Mouse (Mus musculus) liver, embryonic 14.5 days (tissue): ENCODE results near the gene Gbx1. TPM values are rescaled to one million over a fixed set of nuclear protein-coding genes. Genes with fewer than 3 reads are reported as not detected.

Experiments
- ATAC-seq: fragments of 200-750 bp; cut with Nextera tagmentation; 2 replicates; pipeline ENCODE4 v1.8.0; 2017; ENCODE audit warnings: moderate number of reproducible peaks, mild to moderate bottlenecking, moderate library complexity; ENCODE audit not compliant: insufficient read depth
- DNase-seq, 3 experiments: peaks; one replicate each; pipeline ENCODE4 v3.0.0-alpha.2; 2012 to 2013; ENCODE audit warnings: low read depth in 3 of 3, low spot score in 3 of 3
- H3K27ac ChIP-seq: fragments of 300-500 bp; sonication (generic); 2 replicates; pipeline ENCODE4 v1.5.1; 2014; ENCODE audit warnings: moderate library complexity, mild to moderate bottlenecking, control low read depth, inconsistent platforms
- H3K27me3 ChIP-seq: fragments of 300-500 bp; sonication (generic); 2 replicates; pipeline ENCODE4 v1.6.1; 2014; ENCODE audit warnings: mild to moderate bottlenecking, low read length, moderate library complexity; ENCODE audit not compliant: control insufficient read depth, insufficient read depth
- H3K36me3 ChIP-seq: fragments of 300-500 bp; sonication (generic); replicated peaks from 2 replicates; pipeline ENCODE4 v1.6.1; 2014; ENCODE audit warnings: low read depth; ENCODE audit not compliant: control insufficient read depth, insufficient read depth
- H3K4me1 ChIP-seq, 2 experiments: fragments of 200-500 bp in 1 of 2; fragments of 300-500 bp in 1 of 2; sonication (generic) in 1 of 2; replicated peaks; 2 replicates each; pipeline ENCODE4 v1.6.1; 2012 to 2014; ENCODE audit warnings: antibody characterized with exemption in 1 of 2, inconsistent platforms in 1 of 2, low read length in 1 of 2; ENCODE audit not compliant: control insufficient read depth in 2 of 2, insufficient read depth in 2 of 2
- H3K4me2 ChIP-seq: fragments of 300-500 bp; sonication (generic); 2 replicates; pipeline ENCODE4 v1.6.1; 2014; ENCODE audit warnings: low read depth, mild to moderate bottlenecking, control low read depth, moderate library complexity
- H3K4me3 ChIP-seq, 2 experiments: fragments of 200-500 bp in 1 of 2; fragments of 300-500 bp in 1 of 2; sonication (generic) in 1 of 2; 2 replicates each; pipeline ENCODE4 v1.5.1; 2012 to 2014; ENCODE audit warnings: low read depth in 2 of 2, low read length in 2 of 2, mild to moderate bottlenecking in 2 of 2, control low read depth in 1 of 2, inconsistent platforms in 1 of 2, moderate library complexity in 1 of 2; ENCODE audit not compliant: insufficient read depth in 1 of 2
- H3K9ac ChIP-seq: fragments of 300-500 bp; sonication (generic); replicated peaks from 2 replicates; pipeline ENCODE4 v1.6.1; 2014; ENCODE audit warnings: mild to moderate bottlenecking, control low read depth, moderate library complexity
- H3K9me3 ChIP-seq: fragments of 300-500 bp; sonication (generic); 2 replicates; pipeline ENCODE4 v1.6.1; 2016; ENCODE audit warnings: low read length, mixed read lengths; ENCODE audit not compliant: control insufficient read depth
- CTCF ChIP-seq: IDR thresholded peaks from 2 replicates; pipeline ENCODE4 v1.5.1; 2016; ENCODE audit warnings: antibody characterized with exemption, low read depth, control low read depth
- EP300 ChIP-seq: IDR thresholded peaks from 2 replicates; pipeline ENCODE4 v1.6.1; 2016; ENCODE audit warnings: antibody characterized with exemption, low read depth
- WGBS: fragments of 180-500 bp; shearing (Covaris S2); extraction: QIAGEN DNeasy Blood & Tissue Kit; methylation state at CpG from one replicate; pipeline ENCODE4 v1.1.7; 2014; ENCODE audit not compliant: insufficient replicate concordance; 5-methylcytosine and 5-hydroxymethylcytosine counted together
- polyA plus RNA-seq, 2 experiments: library from polyadenylated mRNA; depleted of rRNA in 1 of 2; stranded (reverse) in 1 of 2; unstranded in 1 of 2; fragments of >200 nt; fragmentation: Nextera tagmentation in 1 of 2; extraction: Ambion mirVana in 1 of 2; gene quantifications; 2 replicates each; pipeline versions ENCODE4 v1.2.1 to v1.2.3; 2012 to 2014

The Gbx1 gene
- polyA plus RNA-seq, 2 experiments: not detected

DNA sequence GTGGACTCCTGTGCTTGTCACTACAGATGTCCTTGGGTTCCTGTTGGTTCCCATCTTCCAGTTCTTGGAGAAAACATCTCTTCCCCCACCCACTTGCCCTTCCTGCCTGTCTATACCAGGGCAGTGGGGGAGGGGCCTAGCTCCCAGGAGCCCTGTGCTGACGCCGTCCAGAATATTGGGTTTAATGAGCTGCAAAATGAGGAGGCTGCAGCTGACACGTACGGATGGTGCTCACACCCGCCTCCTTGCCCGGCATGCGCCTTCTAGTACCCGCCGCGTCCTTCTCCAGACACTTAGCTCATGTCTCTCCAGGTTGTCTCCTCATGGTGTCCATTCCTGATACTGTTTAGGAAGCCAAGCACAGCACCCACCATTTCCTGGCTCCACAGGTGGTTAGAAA lies 27.9 kb downstream of the Gbx1 start:
- Histone ChIP-seq H3K4me3 (no peak overlapping the region), H3K27me3 (no peaks in the 10 kb centered on the region), H3K36me3 (peaks cover 3% of the 10 kb centered on the region; the same call in 1 of the 2 replicates), H3K9me3 (no peaks in the 10 kb centered on the region), H3K27ac (no peak overlapping the region), H3K4me2 (no peak overlapping the region), H3K4me1 (no peaks in the 10 kb centered on the region), H3K9ac (no peak overlapping the region)
- WGBS: 83% methylated on average over 10 of the region's 10 CpGs
- no peak for TF ChIP-seq EP300
- no peak for TF ChIP-seq CTCF
- ATAC-seq (no peak), DNase-seq (no peak)

DNA sequence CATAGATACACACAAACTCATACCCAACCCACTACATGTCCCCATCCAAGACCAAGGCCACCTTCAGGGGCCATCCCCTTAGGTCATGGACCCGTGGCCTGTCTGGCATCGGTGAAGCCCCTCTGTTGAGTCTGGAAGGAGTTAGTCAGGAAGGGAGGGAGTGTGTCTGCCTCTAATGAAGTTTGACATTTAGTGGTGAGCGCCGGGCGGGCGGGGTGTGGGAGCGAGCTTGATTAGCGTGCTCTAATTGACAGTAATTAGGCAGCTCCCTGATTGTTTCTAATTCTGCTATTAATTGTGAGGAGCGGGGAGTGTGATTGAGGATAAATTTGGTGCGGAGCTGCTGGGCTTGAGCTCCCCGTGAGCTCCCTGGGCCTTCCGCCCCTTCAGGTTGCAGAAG lies 29.5 kb downstream of the Gbx1 start:
- H3K27me3 ChIP-seq: no peaks in the 10 kb centered on the region
- no peak overlapping the region for H3K9ac ChIP-seq
- WGBS: 78% methylated on average over 12 of the region's 12 CpGs
- H3K9me3 ChIP-seq: no peaks in the 10 kb centered on the region
- DNase-seq (no peak), ATAC-seq (no peak)
- H3K4me3 ChIP-seq: no peak overlapping the region
- peaks cover 9% of the 10 kb centered on the region; the same call in 1 of the 2 replicates for H3K36me3 ChIP-seq
- H3K4me1 ChIP-seq: no peaks in the 10 kb centered on the region
- TF ChIP-seq EP300 (no peak), CTCF (no peak)
- no peak overlapping the region for H3K4me2 ChIP-seq
- no peak overlapping the region for H3K27ac ChIP-seq

DNA sequence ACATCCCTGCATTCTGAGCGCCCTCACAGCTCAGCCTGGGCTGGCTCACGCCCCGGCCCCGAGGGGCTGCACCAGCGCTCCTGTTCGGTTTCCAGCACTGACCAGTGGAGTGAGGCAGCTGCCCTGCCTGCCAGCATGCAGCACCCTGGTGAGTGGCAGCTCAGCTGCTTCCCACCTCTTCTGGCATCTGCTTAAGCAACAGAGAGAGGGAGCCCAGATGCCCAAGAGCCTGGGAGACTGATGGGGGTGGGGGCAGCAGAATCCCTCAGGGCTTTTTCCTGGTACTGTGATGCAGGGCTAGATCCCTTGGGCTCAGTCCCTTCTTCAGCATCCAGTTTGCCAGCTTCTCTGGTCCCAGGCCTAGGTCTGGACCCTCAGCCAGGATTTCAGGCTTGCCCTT lies 30.2 kb downstream of the Gbx1 start:
- WGBS: 75% methylated on average over 6 of the region's 6 CpGs
- Histone ChIP-seq H3K4me1 (no peaks in the 10 kb centered on the region), H3K9ac (no peak overlapping the region), H3K27ac (no peak overlapping the region), H3K4me3 (no peak overlapping the region), H3K9me3 (no peaks in the 10 kb centered on the region), H3K36me3 (peaks cover 11% of the 10 kb centered on the region; the same call in 1 of the 2 replicates), H3K27me3 (no peaks in the 10 kb centered on the region), H3K4me2 (no peak overlapping the region)
- ATAC-seq: no peak
- TF ChIP-seq CTCF: no peak
- no peak for TF ChIP-seq EP300
- DNase-seq: no peak

DNA sequence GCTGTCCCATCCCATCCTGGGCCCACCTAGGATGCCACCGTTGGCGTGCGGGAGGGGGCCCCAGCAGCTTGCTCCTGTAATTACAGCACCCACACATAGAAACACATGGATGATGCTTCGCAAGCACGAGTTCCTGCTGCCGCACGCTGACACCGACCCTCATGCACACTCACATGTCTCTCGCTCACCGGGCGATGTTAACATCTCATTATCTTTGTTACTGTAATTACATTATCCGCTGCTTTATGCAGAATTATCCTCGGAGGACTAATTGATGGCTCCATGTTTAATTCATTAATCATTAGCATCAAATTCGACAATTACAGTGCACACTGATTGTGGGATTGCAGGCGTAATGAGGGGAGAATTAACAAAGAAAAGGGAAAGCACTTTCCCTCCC lies 32.0 kb downstream of the Gbx1 start:
- TF ChIP-seq CTCF: no peak
- TF ChIP-seq EP300: no peak
- DNase-seq (no peak), ATAC-seq (no peak)
- Histone ChIP-seq H3K4me1 (no peaks in the 10 kb centered on the region), H3K9ac (no peak overlapping the region), H3K27me3 (no peaks in the 10 kb centered on the region), H3K4me2 (no peak overlapping the region), H3K4me3 (no peak overlapping the region), H3K9me3 (no peaks in the 10 kb centered on the region), H3K36me3 (peaks cover 12% of the 10 kb centered on the region), H3K27ac (no peak overlapping the region)
- WGBS: 84% methylated on average over 15 of the region's 15 CpGs

DNA sequence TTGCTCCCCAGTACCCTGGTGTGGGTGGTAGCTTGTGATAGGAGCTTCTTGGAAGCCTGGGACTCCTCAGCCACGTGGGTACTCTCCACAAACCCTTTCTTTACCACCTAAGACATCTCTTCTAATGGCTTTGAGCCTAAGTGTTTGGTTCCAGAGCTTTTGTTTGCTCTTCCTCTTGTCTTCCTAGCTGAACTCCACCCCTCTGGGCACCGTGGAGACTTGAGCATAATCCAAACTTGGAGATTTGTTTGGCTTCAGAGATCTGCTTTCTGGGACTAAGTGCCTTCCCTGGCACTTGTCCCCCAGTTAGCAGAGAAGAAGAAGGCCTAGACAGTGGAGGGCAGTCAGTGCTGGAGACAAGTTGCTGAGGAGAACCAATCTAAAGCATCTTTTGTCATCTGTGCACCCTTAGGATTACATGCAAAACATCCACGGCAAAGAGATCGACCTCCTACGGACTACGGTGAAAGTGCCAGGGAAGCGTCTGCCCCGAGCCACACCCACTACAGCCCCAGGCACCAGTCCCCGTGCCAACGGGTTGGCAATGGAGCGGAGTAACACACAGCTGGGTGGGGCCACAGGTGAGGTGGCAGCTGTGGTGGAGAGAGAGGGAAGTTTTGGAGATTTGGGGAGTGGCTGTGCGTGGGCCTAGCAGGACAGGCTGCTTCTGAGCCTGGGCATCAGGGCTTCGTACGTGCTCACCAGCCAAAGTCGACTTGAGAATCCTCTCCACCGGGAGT lies 34.3 kb downstream of the Gbx1 start:
- H3K4me3 ChIP-seq: no peak overlapping the region
- H3K4me2 ChIP-seq: no peak overlapping the region
- TF ChIP-seq CTCF (no peak), EP300 (no peak)
- no peak overlapping the region for H3K27ac ChIP-seq
- no peaks in the 10 kb centered on the region for H3K4me1 ChIP-seq
- H3K9me3 ChIP-seq: no peaks in the 10 kb centered on the region
- DNase-seq (no peak), ATAC-seq (no peak)
- H3K36me3 ChIP-seq: peaks cover 15% of the 10 kb centered on the region
- 78% methylated on average over 16 of the region's 16 CpGs for WGBS
- no peaks in the 10 kb centered on the region for H3K27me3 ChIP-seq
- no peak overlapping the region for H3K9ac ChIP-seq
